Mouse (Mus musculus) layer of hippocampus, adult 8-10 months (tissue): Measurements from ENCODE around the gene Sema3a. TPM values are rescaled to one million over a fixed set of nuclear protein-coding genes. Genes with fewer than 3 reads are reported as not detected.
"Not testable (repeated sequence)": the region's sequence is repeated elsewhere in the genome, so short reads cannot be mapped to it uniquely, and the experiment has no call there.

ENCODE experiments used
- DNase-seq, 2 experiments: peaks; one replicate each; pipeline ENCODE4 v3.0.0; 2022; ENCODE audit warnings: low spot score in 2 of 2
- total RNA-seq, 4 experiments: library from RNA; stranded (reverse); gene quantifications; 2 replicates each; pipeline ENCODE4 v1.2.4; 2022

Sema3a gene
- total RNA-seq, 4 experiments from 2014 or later, result 2.2 to 3.3 (median 2.7) TPM

DNA sequence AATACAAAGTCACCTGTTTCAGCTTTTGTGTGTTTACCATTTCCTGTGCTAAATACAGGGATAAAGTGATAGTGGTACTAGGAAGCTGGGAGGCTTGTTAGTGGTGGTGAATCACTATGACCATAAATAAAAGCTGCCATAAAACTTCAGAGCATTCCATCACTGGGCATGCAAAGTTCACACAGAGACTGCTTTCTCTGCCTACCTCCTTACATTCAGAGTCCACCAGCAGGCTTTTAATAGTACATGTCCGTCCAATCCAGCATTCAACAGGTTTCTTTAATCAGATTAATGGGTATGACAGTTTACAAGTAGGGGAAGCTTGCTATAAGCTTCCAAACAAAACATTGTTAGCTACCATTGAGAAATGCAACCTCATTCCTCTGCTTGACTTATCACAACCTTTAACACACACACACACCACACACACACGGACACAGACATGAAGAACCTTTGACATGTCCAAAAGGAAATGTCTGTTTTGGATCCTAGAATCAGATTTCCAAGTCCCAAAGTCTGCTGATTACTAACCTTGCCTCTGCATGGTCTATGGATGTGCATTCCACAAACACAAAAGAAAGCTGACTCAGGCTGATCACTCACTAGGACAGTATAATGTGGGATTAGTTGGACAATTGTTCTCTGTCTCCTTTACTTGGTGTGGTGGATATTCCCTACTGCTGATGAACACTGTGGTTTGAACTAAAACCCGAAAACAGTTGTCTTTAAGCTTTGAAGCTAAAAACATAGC is 291.9 kb downstream of the Sema3a start:
- DNase-seq, result no peak

DNA sequence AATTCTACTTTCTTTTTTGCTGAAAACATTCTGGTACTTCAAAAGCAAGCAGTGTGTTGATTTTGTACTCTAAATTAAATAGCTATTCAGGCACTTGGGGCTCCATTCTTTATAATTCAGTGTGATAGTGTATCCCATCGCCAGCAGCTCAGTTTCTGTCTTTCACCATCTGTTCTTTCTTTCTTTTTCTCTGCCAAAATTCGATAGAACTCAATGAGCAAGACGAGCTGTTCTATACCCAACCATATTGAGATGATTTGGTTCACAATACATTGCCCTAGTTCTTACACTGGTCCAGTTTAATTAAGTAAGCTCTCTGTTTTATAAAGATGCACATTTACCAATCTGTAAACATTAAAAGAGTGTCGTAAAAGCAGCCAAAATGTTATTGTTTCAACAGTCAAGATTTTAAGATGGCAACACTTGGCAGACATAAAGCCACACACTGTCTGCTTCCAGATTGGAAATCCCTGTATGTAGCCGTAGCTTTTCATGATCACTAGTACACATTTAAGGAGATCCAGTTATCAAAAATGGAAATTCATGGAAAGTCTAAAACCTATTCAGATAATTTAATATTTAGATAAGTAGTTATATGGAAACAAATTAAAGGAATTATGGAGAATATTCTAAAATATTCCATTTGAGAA is 296.2 kb downstream of the Sema3a start:
- peak in 1 of 2 experiments; percentile 5 for DNase-seq

DNA sequence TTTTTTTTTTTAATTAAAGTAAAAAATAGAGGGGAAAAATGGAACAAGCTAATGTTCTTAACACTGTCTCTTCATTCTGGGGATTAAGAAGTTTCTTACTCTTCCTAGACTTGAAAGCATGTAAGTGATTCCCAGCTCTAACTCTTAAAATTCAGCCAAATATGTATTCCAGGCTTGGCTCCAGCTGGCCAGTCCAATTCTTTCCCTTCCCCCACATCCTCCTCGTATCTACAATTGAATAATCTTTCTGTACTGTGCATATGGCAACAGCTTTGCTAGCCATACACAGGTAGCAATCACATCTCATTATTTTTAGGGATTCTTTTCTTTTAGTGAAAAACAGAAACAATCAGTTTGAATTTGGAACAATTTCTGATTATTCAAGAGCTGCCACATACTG is 303.5 kb downstream of the Sema3a start:
- no peak for DNase-seq

DNA sequence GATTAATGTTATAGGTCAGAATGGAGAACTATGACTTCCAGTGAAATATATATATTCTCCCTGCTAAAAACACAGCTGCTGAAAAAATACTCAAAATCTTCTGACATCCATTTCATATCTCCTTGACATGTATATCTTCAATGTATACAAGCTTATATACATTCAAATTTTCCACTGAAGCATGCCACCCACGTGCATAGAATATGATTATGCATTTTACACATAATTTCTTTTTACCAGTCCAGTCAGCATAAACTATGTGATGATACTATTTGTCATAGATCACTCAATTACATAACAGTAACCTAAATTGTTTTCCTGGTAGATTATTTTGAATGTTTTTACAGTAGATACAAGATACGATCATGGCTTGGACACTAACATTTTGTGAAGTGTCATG is 306.6 kb downstream of the Sema3a start:
- DNase-seq, result no peak

DNA sequence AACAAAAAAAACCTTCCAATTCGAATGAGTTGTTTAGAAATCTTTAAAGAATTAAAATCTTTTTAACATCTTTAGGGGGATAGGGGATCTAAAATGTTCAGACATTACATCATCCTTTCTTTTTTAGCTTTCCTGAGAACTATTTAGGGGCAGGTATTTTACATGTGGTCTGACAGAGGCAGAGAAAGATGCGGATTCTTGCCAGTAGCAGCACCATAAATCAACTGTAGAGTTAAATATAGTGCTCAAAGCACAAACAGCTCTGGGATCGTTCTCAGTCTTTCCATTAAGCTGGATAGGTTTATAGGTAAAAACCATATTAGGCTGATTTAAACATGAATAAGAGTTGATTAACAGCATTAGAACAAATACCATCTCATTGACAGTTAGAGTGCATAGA is 307.4 kb downstream of the Sema3a start:
- no peak for DNase-seq

DNA sequence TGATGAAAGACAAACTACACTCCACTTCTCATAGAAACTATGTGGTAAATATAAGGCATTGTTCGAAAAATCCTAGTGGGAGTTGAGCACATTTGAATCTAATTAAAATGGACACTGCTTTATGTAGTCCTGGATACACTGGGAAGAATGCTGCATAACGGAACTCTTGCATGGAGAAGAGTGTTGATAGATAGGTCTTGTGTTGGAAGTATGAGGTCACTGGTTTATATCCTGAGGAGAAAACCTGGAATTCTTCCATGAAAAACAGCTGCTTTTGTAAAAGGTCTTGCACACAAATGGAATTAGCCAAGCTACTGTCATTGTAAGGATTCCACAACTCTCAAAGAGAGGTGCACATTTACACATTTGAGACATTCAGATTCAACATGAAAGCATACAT is 308.1 kb downstream of the Sema3a start:
- DNase-seq, result no peak

DNA sequence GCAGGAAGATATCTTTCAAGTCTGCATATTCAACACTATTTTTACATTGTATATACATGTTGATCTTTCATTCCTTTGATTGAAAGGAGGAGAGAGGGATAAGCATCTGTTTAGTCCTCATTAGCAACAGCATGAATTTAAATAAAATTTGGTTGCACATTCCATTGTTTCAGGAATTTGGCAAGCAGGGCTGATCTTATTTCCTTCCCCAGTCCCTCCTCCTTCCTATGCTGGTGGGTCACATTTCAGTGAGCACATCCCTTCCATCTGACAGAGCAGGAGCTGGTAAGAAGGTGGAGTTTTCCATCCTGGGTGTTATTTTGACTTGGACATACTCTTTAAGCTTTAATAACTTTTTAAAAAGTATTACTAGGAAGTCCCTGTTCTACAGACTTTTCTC is 315.9 kb downstream of the Sema3a start:
- DNase-seq, result no peak

DNA sequence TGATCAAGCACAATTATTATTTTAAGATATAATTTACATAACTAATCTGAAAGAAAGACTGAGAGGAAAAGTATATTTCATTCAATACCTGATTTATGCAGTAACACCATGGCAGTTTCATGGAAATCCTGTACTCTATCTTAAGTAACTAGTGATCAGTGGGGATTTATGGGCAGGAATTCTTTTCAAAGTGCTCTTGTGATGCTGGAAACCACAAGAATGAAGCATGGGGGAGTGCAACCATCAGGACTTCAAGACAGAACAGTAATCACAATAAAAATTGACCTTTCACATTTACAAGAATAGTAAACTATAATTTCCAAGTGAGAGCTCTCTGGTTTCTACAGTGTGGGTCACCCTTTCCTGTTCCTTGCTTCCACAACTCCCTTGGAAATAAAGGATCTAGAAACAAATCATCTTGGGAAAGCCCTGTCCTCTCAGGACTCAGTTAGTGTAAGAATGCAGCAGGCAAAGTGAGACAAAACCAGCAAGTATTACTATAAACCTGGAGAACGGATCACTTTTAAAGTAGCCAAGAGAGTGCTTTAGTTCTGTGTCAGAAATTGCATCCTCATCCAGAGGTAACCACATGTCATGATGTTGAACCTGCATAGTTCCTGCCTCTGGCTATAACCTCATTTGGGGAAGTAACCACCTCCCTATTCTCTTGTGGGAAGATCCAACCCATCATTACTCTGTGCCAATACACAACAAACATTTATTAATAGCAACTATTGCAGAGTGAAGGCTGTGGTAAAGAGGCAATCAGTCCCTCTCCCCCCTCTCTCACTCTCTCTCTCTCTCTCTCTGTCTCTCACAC is 335.2 kb downstream of the Sema3a start:
- DNase-seq, result no peak

DNA sequence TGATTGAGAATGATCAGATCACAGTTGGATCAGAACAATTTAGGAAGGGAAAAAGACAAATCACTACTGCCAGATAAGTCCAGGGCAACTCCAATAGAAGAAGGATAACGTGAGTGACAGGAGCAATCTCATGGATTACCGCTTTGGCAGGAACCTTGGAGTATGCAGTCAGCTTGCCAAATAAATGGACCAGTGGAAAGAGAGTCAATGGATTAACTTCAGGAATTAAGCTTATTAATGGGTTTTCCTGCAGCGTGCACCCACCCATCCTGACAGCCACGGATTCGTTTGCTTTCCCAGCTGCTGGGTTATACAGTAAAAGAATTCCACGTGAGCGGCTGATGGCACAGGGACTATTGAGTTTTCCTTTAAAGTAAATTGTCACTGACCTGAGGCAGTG is 343.6 kb downstream of the Sema3a start:
- no peak for DNase-seq

DNA sequence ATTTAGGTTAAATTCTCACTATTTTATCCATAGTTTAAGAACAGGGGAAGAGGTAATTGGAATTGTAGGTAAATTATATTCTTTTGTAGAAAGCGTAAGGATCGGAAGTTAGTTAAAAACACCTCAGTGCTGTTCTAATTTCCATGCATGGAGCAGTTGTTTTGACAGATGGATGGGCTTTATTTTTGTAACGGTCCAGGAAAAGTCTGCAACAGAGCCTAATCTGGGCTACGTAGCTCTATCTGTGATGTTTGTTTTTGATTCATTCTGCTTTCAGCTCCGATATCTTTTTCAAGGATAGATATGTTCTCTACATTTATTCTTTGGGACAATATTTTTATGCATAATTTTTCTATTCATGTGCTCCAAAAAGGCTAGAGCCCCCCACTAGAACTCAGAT is 344.2 kb downstream of the Sema3a start:
- peak in 1 of 2 experiments; percentile 17 for DNase-seq

DNA sequence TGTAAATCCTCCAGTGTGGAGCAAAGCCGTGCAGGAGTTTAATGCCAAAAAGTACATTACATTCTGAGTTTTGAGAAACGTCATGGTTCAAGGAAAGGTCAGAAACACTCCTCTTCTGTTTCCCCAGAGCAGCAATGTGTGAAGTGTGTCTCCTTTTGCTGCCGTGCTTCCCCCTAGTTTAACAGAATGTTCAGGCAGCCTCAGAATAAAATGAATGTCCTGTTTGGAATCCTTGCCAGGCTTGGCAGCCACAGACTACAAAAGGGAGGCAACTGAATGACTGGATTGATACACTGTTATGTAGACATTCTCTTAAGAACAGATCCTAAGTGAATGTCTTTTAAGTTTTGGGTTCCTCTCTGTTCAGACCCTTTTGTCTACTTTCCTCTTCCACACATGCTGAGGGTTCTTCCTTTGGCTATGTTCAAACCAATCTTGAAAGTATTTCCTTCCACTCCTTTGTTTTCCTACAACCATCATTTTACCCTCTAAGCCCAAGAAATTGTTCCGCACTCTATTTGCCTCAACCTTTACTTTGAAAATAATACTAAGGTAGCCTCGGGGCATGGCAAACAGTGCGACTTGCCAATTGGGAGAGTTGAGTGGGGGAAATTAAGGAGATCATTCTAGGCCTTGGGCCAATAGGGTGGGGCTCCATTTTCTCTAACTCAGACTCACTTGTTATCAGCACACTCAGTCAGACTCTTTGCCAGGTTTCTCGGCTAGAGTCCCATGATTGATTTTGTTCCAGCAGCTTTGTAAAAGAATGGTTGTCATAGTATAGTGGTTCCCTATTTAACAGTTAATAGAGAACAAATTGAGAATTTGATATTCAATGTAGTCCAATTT is 345.1 kb downstream of the Sema3a start:
- DNase-seq, result no peak

DNA sequence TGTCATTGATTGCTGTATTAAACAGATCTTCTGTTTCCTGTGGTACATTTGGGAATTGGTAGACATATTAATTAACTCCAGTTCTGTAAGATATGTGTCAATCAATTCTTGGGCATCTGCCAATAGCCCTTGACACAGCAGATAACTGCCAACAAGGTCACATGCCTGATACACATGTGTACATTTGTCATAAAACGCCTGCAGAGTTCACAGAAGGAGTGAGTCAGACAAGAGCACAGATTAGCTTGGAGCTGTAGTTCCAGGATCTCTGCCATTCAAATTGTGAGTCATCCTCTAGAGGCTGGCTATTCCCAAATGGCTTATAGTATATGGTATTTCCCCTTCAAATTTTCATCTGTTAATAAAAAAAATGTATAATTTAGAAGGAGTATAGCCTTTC is 352.4 kb downstream of the Sema3a start:
- DNase-seq, result peak; percentile 7 to 47

DNA sequence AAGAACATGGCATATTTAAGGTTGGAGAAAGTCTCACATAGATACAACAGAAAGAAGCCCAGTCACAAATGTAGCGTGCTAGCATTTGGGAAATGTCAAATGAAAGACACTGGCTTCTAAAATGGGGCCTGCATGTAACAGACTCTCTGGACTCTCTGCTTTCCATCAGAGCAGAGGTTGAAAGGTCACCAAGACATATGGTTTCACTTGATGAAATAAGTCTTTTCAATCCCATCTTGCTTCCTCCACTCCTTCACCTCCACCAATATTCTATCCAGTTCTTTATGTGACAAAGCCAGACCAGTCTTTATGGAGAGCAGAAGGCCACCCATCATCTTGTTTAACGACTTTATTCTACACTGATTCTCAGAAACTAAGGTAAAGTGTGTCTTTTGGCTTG is 363.5 kb downstream of the Sema3a start:
- no peak for DNase-seq

DNA sequence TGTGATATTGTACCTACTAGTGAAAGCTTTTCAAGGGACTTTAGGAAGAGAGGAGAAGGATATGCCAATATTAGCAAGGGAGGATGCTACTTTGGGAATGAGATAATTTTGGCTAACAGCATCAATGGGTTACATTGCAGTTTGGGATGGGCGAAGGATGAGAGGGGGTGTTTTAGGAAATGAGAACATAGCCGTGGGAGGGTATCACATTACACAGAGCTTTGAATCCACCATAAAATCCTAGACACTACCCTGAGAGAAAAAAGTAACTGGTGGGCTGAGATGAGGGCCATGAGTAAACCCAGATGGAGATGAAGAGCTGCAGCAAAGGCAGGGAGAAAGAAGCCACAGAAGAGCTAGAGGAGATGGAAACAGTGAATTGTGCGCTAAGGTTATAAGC is 370.8 kb downstream of the Sema3a start:
- DNase-seq, result not testable (repeated sequence)

DNA sequence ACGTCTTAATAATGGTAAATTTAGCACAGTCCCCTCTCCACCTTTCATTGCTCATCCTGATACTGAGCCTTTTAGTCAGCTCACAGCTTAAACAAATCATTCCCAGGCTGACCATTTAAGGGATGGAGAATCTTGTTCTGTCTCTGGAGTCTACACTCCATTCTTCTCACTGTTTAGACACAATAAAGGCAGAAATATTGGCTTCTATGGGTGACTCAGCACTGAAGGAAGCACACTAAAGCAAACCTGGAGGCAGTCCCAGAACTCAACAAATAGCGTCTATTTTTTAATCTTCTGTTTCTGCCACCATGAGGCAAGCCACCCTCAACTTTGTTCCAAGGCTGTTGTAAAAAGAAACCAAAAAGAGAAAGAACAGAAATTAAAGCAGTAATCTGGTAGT is 374.6 kb downstream of the Sema3a start:
- peak; percentile 20 to 42 for DNase-seq

DNA sequence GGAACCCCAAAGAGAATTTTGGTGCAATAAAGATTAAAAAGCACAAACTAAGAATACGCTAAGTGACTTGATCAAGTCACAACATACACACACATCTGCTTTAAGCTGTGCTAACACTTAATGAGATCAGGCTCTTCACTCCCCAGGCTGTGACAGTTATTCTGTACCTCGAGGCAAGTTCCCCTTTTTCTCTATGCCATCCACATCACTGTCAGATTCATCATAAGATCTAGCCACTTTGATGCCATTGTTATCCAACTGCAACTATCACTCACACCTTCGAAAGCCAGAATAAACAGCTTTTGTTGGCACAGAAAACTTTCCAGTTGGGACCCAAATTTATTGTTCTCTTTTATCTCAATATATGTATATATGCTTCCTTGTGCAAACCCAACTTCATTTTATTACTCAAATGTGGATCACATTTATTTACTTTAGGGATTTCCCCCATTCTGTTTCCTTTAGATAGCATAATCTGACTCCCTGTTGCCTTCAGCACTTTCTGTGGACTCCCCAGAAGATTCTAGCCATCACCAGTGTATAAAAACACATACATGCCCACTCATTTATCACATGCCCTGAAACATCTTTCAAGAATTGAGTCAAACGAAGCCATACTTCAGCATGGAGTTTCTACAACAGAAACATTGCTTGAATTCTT is 380.8 kb downstream of the Sema3a start:
- DNase-seq, result no peak

DNA sequence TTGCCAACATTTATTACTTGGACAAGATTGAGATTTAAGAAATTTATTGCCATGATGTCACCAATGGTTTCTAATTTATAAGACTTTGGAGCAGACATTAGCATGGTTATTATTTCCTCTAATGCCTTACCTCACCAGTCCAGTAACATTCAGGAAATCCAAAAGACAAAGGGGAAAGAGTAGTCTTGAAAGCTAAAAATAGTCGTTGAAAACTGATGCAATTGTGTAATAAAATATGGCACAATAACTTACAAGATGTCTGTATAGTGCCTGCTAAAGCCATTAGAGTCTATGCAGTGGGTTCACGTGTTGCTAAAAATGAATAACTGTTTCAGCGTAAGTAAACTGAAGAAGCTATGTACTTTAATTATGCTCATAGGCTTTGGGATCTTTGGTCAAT is 383.9 kb downstream of the Sema3a start:
- DNase-seq, result no peak

DNA sequence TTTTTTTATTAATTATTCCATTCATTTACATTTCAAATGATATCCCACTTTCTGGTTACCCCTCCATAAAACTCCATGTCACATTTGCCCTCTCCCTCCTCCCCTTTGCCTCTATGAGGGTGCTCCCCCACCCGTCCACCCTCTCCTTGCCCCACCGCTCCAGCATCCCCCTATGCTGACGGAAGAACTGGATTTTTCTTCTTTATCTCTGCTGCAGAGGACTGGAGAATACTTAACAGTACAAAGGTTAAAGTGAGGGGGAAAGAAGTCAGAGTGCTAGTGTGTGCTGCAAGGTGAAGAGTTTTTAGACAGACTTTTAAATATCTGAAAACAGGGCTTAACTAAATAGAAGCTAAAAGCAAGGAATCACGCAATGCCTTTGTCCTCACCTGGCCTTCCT is 391.8 kb downstream of the Sema3a start:
- DNase-seq, result no peak

DNA sequence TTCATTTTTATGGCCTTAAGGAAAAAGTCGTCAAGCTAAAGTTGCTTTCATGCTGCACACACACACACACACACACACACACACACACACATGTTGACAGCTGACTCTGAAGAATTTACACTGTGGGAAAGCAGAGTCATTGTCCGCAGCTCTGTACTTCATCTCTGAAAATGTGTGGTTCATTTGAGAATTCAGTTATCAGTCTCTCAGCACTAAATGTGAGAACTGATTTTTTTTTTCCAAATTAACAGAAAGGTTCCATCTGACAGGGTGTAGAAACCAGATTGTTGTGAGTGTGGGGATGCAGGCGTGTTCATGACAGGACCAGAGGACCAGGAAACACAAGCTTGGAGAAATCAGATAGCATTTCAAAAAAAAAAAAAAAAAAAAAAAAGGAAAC is 400.4 kb downstream of the Sema3a start:
- no peak for DNase-seq

DNA sequence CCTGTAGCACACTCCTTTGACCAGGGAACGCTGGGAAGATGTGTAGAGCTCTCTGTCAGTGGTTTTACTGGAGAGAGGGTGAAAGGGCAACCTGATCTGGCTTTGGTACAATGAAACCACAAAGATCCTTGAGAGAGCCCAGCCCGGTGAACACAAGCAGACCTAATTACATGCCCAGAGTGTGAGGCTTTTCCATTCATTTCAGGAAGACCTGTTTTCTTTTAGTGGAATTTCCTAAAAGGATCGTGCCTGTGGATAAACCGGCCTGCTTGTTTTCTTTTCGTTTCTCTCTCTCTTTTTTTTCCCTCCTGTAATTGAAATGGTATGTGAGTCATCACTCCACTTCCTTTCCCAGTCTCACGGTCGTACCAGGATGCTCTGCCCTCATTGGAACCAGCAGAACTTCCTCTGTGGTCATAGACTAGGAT is 401.8 kb downstream of the Sema3a start:
- DNase-seq, result no peak

DNA sequence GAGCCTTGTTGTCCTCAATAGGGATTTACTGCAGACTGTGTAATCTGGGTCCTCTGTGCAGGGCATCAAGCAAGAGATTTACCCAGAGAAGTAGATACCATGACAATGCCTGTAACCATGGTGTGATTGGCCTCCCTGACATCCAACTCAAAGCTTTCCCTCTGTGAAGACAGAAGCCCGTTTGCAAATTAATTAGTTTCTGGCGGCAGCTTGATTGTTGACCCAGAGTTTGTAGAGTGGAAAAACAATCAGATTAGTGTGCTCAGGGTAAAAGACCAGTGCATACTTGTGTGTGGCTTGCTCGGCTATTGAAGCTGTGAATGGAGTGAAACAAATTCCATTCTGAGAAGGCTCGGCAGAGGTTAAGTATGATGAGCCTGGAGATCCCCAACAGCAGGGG is 404.0 kb downstream of the Sema3a start:
- DNase-seq, result peak; percentile 12 to 18
